Mouse (Mus musculus) left cerebral cortex, adult 11 months (tissue): ENCODE results near the gene Sik1.

ENCODE experiments used
- DNase-seq: peaks from one replicate; pipeline ENCODE4 v3.0.0; 2022; ENCODE audit warnings: low spot score

The Sik1 gene

DNA sequence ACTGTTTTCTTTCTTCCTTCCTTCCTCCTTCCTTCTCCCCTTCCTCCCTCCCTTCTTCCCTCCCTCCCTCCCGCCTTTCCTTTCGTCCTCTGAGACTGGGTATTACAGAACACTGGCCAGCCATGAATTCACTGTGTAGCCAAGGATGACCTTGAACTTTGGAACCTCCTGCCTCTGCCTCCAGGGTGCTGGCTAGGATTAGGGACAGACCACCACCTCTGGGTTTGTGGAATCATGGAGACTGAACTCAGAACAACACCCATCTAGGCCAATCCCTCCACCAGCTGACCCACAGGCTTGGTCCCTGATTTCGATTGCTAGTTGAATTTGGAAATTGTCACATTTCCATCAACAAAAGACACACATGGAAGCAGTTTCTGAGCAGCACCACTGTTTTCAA lies 49.1 kb downstream of the Sik1 start:
- DNase-seq = no peak

DNA sequence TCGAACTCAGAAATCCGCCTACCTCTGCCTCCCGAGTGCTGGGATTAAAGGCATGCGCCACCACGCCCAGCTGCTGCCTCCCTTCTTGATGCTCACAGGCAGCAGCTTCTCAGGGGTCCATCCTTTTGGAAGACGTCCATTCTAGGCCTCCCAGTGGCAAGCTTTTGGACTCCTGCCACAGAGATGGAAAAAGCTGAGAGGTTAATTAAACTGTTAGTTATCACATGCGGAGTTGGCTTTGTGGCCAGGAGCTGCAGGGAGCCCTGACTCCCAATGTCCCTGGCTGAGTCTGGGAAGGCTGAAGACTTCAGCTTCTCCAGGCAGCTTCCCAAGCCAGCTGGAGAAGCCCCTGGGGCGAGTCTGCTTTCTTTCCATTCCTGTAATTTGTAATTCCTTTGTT lies 49.6 kb downstream of the Sik1 start:
- no peak for DNase-seq

DNA sequence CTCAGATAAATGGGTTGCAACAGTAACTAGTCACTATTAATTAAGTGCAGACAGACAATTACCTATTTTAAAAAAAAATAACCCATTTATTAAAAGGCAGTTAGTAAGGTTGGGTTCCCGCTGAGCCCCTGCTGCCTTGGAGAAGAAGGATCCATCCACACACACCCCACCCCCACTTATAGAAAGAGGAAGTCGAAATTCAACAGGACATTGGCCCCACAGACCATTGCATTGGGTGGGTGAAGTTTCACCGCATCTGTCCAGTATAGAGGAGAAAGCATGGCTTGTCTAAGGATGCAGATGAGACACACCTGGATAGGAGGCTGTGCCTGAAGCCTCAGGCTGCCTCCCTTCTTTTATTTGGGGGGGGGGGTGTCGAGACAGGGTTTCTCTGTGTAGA lies 50.0 kb downstream of the Sik1 start:
- no peak for DNase-seq

DNA sequence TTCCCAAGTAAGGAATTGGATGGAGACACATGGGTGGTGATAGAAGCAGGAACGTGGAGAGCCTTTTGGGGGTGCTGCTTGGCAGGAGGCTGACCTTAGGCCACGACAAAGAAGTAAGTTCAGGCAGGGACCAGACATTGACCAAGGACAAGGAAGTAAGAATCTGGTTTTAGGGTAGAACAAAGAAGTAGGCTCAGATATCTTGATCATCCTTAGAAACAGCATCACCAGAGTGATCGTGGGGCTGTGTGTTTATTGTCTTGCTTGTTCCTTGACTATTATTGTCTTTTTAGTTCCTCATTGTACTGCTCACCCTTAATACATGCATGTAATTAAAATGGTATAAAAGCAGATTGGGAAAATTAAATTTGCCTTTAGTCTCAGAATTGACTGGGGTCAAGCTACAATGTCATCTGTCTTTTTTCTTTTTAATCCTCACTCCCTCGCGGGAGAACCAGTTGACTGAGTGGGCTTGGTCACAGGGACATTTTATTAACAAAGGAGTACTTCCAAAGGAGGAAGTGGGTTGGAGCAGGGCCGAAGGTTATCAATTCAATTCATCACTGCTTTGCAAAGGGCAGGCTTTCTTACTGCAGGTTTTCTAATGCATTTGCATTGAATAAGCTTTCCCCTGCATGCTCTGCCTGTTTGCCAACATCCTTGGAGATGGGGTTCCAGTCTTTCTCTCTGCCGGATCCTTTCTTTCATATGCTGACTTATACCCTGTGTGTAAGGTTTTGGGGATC lies 53.2 kb downstream of the Sik1 start:
- DNase-seq = no peak

DNA sequence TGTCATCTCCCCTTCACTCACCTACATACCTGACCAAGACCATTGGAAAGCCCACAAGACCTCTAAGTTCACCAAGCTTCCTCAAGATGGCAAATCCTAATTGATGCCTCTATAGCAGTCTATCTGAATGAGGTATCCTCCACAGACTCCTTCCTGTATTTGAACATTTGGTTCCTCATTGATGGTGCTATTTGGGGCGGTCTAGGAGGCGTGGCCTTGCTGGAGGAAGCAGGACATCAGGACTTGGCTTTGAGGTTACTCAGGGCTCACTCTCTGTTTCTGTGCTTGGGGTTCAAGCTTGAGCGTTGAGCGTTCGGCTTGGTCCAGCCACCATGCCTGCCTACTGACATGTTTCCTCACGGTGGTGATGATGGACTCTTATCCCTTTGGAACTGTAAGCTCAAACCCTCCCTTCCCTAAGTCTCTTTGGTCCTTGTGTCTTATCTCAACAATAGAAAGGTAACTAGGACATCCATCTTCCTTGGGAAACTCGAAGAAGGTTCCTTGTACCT lies 54.7 kb downstream of the Sik1 start:
- DNase-seq = no peak

DNA sequence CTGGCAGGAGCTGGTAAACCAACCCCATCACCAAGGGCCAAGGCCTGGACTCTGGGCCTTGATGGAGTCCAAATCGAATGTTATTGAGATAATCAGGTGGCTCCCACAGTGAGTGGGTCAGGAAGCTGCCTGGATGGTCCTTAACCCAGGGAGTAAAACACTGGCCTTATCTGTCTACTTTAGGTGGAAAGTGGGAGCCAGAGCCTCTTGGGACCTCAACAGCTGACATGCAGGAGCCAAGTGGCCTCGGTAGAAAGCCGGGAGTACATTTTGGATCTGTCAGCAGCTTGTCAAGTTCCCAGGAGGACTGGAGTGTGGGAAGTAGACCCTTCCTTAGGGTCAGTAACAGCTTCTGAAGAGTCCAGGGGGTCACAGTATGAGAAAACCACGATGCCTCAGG lies 59.7 kb downstream of the Sik1 start:
- no peak for DNase-seq
